Mouse (Mus musculus): ENCODE measurements at regions not wholly inside any gene's neighbourhood (a gene's known extent, or its start where the extent isn't known, plus 50 kb on each side); places are given as distances from the start of the nearest gene placed in this dataset.

DNA sequence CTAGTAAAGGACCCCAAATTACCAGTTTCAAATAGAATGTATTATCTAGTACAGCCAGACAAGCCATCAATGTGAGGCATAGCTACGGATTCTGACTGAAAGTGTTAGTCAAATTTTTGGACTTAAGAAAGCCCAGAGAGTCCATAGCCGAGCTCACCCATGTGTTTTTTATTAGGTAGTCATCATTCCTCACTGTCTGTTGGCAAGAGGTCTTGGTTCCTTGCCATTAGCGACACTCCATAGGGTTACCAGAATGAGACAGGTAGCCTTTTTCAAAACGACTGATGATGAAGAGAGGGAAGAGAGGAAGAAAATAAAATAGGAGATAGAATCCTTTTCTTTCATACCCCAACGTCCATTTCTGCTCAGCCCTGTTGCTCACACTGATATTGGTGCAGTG is 83.8 kb upstream of the Mark1 start:
- Histone ChIP-seq H3K9ac (ENCODE audit: low read length) (no peak overlapping the region), H3K4me2 (ENCODE audit: low read length) (no peak overlapping the region), H3K36me3 (ENCODE audit: control insufficient read depth, insufficient read depth, low read length) (no peaks in the 10 kb centered on the region), H3K27ac (replicated peaks in 1 of 2; ENCODE audit: control insufficient read depth in 1 of 2, insufficient read depth in 1 of 2, low read depth in 2 of 2, low read length in 2 of 2) (no peak overlapping the region), H3K4me3 (ENCODE audit: control insufficient read depth in 1 of 2, insufficient read depth in 1 of 2, low read depth in 1 of 2, low read length in 2 of 2) (no peak overlapping the region), H3K4me1 (ENCODE audit: control insufficient read depth in 2 of 2, insufficient read depth in 2 of 2, low read length in 2 of 2) (no peaks in the 10 kb centered on the region), H3K27me3 (ENCODE audit: control insufficient read depth, insufficient read depth, low read length) (no peaks in the 10 kb centered on the region), H3K9me3 (ENCODE audit: control insufficient read depth, low read length) (peaks cover 6% of the 10 kb centered on the region; the same call in 1 of the 2 replicates)
- no peak for ATAC-seq (ENCODE audit: insufficient number of reproducible peaks, insufficient read depth, low FRiP score, low read depth)
- WGBS = 68% methylated on average over 5 of the region's 5 CpGs

DNA sequence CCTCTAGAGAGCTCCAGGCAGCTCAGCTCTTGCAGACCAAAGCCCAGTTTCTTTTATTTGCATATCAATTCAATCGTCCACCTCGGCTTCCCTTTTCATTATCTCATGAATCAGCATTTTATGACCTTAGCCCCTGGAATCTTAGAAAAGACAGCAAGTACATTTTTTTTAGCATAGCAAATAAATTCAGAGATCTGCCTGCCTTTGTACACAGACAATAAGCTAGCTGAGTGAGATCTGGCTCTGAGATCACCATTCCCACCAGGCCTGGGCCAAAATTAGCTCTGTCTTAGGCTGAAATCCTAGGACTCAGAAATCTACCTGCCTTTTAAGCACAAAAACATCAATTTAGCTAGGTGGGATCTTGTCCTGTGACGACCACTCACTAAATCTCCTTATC is 80.7 kb upstream of the Mark1 start:
- Histone ChIP-seq H3K9ac (ENCODE audit: low read length) (no peak overlapping the region), H3K27me3 (ENCODE audit: control insufficient read depth, insufficient read depth, low read length) (no peaks in the 10 kb centered on the region), H3K27ac (replicated peaks in 1 of 2; ENCODE audit: control insufficient read depth in 1 of 2, insufficient read depth in 1 of 2, low read depth in 2 of 2, low read length in 2 of 2) (no peak overlapping the region), H3K4me1 (ENCODE audit: control insufficient read depth in 2 of 2, insufficient read depth in 2 of 2, low read length in 2 of 2) (no peaks in the 10 kb centered on the region), H3K36me3 (ENCODE audit: control insufficient read depth, insufficient read depth, low read length) (no peaks in the 10 kb centered on the region), H3K9me3 (ENCODE audit: control insufficient read depth, low read length) (0 out of 2 replicates have a peak, but pooled peaks cover 5% of the 10 kb centered on the region), H3K4me3 (ENCODE audit: control insufficient read depth in 1 of 2, insufficient read depth in 1 of 2, low read depth in 1 of 2, low read length in 2 of 2) (no peak overlapping the region), H3K4me2 (ENCODE audit: low read length) (no peak overlapping the region)
- ATAC-seq (ENCODE audit: insufficient number of reproducible peaks, insufficient read depth, low FRiP score, low read depth) = no peak
- WGBS = 53% methylated on average over 3 of the region's 3 CpGs

DNA sequence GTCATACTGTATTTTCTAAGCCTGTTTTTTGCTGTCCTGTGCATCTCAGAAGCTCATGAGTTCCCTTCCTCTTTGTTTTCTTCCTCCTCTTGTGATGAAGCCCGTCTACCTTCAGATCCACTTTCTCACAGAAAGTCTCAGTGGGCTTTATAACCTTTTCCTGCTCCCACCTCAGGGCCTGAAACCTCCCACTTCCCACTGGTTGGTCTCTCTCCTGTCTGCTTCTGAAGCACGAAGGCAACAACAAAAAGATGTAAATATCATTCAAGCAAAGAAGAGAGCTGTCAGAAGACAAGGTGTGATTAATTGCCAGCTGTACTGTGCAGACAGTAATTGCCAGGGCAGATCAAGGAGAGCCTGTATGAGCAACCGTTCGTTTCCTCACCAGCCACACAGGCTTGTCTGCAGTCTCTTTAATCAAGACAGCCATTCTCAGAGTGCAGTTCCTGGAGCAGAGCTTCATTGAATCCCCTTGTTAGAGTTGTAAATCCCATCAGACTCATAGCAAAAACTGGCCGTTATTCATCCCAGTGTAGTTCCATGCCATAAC is 80.0 kb upstream of the Mark1 start:
- Histone ChIP-seq H3K4me3 (ENCODE audit: control insufficient read depth in 1 of 2, insufficient read depth in 1 of 2, low read depth in 1 of 2, low read length in 2 of 2) (no peak overlapping the region), H3K27ac (replicated peaks in 1 of 2; ENCODE audit: control insufficient read depth in 1 of 2, insufficient read depth in 1 of 2, low read depth in 2 of 2, low read length in 2 of 2) (no peak overlapping the region), H3K9me3 (ENCODE audit: control insufficient read depth, low read length) (0 out of 2 replicates have a peak, but pooled peaks cover 5% of the 10 kb centered on the region), H3K9ac (ENCODE audit: low read length) (no peak overlapping the region), H3K36me3 (ENCODE audit: control insufficient read depth, insufficient read depth, low read length) (no peaks in the 10 kb centered on the region), H3K4me1 (ENCODE audit: control insufficient read depth in 2 of 2, insufficient read depth in 2 of 2, low read length in 2 of 2) (no peaks in the 10 kb centered on the region), H3K4me2 (ENCODE audit: low read length) (no peak overlapping the region), H3K27me3 (ENCODE audit: control insufficient read depth, insufficient read depth, low read length) (no peaks in the 10 kb centered on the region)
- WGBS = 52% methylated on average over 5 of the region's 5 CpGs
- no peak for ATAC-seq (ENCODE audit: insufficient number of reproducible peaks, insufficient read depth, low FRiP score, low read depth)

DNA sequence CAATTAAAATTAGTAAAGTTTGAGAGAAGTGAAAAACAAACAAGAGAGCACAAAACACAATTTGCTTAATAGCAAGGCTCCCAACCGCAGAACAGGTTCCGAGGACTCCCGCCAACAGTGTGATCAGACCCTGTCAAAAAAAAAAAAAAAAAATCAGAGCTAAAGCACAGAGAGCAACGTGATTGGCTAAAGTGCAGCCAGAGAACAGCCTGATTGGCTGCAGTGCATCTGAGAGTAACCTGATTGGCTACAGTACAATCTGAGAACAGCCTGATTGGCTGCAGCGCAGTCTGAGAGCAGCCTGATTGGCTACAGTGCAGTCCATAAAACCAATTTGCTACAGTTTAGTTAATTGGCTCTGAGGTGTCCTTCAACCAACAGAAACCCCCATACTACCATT is 74.6 kb upstream of the Mark1 start:
- no peak for ATAC-seq (ENCODE audit: insufficient number of reproducible peaks, insufficient read depth, low FRiP score, low read depth)
- H3K27me3 ChIP-seq (ENCODE audit: control insufficient read depth, insufficient read depth, low read length) = no peaks in the 10 kb centered on the region
- no peak overlapping the region for H3K27ac ChIP-seq (replicated peaks in 1 of 2; ENCODE audit: control insufficient read depth in 1 of 2, insufficient read depth in 1 of 2, low read depth in 2 of 2, low read length in 2 of 2)
- no peaks in the 10 kb centered on the region for H3K36me3 ChIP-seq (ENCODE audit: control insufficient read depth, insufficient read depth, low read length)
- H3K9ac ChIP-seq (ENCODE audit: low read length) = no peak overlapping the region
- 0 out of 2 replicates have a peak, but pooled peaks cover 5% of the 10 kb centered on the region for H3K9me3 ChIP-seq (ENCODE audit: control insufficient read depth, low read length)
- 83% methylated on average over 5 of the region's 5 CpGs for WGBS
- no peak overlapping the region for H3K4me2 ChIP-seq (ENCODE audit: low read length)
- no peak overlapping the region for H3K4me3 ChIP-seq (ENCODE audit: control insufficient read depth in 1 of 2, insufficient read depth in 1 of 2, low read depth in 1 of 2, low read length in 2 of 2)
- 0 out of 4 replicates have a peak, but pooled peaks cover 0 to 3% of the 10 kb centered on the region in 2 experiments for H3K4me1 ChIP-seq (ENCODE audit: control insufficient read depth in 2 of 2, insufficient read depth in 2 of 2, low read length in 2 of 2)

DNA sequence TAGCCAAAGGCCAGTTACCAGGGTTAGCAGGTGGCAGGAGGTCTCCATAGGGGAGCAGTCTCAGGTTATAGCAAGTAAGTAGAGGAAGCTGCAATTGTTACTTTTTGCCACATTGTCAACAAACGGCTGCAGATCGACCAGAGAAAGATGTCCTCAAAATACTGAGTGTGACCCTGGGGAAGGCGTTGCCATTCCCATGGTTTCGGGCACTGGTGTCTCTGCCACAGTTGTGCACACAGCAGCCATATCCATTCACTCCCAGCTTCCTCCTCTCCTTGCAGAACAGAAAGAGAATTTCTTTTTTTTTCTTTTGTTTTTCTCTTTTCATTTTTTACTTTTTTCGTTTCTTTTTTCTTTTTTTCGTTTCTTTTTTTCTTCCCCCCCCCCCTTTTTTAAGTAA is 73.4 kb upstream of the Mark1 start:
- H3K27me3 ChIP-seq (ENCODE audit: control insufficient read depth, insufficient read depth, low read length) = no peaks in the 10 kb centered on the region
- no peak overlapping the region for H3K4me3 ChIP-seq (ENCODE audit: control insufficient read depth in 1 of 2, insufficient read depth in 1 of 2, low read depth in 1 of 2, low read length in 2 of 2)
- H3K9me3 ChIP-seq (ENCODE audit: control insufficient read depth, low read length) = 0 out of 2 replicates have a peak, but pooled peaks cover 5% of the 10 kb centered on the region
- no peak for ATAC-seq (ENCODE audit: insufficient number of reproducible peaks, insufficient read depth, low FRiP score, low read depth)
- H3K9ac ChIP-seq (ENCODE audit: low read length) = no peak overlapping the region
- no peak overlapping the region for H3K27ac ChIP-seq (replicated peaks in 1 of 2; ENCODE audit: control insufficient read depth in 1 of 2, insufficient read depth in 1 of 2, low read depth in 2 of 2, low read length in 2 of 2)
- peaks cover under 1 to 4% of the 10 kb centered on the region in 2 experiments; a peak in 2 of 4 replicates for H3K4me1 ChIP-seq (ENCODE audit: control insufficient read depth in 2 of 2, insufficient read depth in 2 of 2, low read length in 2 of 2)
- H3K36me3 ChIP-seq (ENCODE audit: control insufficient read depth, insufficient read depth, low read length) = no peaks in the 10 kb centered on the region
- WGBS = 78% methylated on average over 6 of the region's 6 CpGs
- no peak overlapping the region for H3K4me2 ChIP-seq (ENCODE audit: low read length)

DNA sequence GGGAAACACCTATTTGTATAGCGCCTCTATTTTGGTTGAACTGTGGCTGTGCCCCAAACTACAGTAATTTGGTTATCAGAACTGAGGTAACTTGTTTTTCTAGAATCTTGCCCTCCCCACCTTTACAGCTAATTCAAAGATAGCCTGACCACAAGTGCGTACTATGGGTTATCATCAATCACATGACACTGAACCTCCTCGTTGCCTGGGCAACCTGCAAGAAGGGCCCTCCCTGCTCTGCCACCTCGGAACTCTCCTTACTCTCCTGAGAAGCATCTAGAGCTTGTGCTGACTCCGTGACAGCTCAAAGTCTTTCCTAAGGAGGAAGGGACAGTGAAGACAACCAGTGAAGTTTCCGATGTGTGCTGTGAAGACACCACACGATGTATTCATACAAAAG is 72.2 kb upstream of the Mark1 start:
- H3K4me2 ChIP-seq (ENCODE audit: low read length) = no peak overlapping the region
- 47% methylated on average over 7 of the region's 7 CpGs for WGBS
- H3K9me3 ChIP-seq (ENCODE audit: control insufficient read depth, low read length) = no peaks in the 10 kb centered on the region
- H3K36me3 ChIP-seq (ENCODE audit: control insufficient read depth, insufficient read depth, low read length) = no peaks in the 10 kb centered on the region
- no peak overlapping the region for H3K27ac ChIP-seq (replicated peaks in 1 of 2; ENCODE audit: control insufficient read depth in 1 of 2, insufficient read depth in 1 of 2, low read depth in 2 of 2, low read length in 2 of 2)
- peaks cover 6 to 7% of the 10 kb centered on the region in 2 experiments; a peak in 2 of 4 replicates for H3K4me1 ChIP-seq (ENCODE audit: control insufficient read depth in 2 of 2, insufficient read depth in 2 of 2, low read length in 2 of 2)
- no peaks in the 10 kb centered on the region for H3K27me3 ChIP-seq (ENCODE audit: control insufficient read depth, insufficient read depth, low read length)
- no peak overlapping the region for H3K9ac ChIP-seq (ENCODE audit: low read length)
- H3K4me3 ChIP-seq (ENCODE audit: control insufficient read depth in 1 of 2, insufficient read depth in 1 of 2, low read depth in 1 of 2, low read length in 2 of 2) = no peak overlapping the region
- no peak for ATAC-seq (ENCODE audit: insufficient number of reproducible peaks, insufficient read depth, low FRiP score, low read depth)

DNA sequence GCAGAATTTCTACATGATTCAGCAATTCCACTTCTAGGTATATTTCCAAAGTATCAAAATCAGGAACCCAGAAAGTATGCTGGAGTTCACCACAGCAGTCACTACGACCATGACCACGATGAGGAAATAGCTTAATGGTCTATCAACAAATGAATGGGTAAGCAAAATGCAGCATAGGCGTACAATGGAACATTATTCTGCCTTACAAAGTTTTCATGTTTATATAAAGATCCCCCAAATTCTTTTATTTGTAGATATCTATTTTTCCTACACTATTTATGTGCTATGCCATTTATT is 71.4 kb upstream of the Mark1 start:
- no peak overlapping the region for H3K4me3 ChIP-seq (ENCODE audit: control insufficient read depth in 1 of 2, insufficient read depth in 1 of 2, low read depth in 1 of 2, low read length in 2 of 2)
- no peak for ATAC-seq (ENCODE audit: insufficient number of reproducible peaks, insufficient read depth, low FRiP score, low read depth)
- no peak overlapping the region for H3K4me2 ChIP-seq (ENCODE audit: low read length)
- no peaks in the 10 kb centered on the region for H3K27me3 ChIP-seq (ENCODE audit: control insufficient read depth, insufficient read depth, low read length)
- no peaks in the 10 kb centered on the region for H3K36me3 ChIP-seq (ENCODE audit: control insufficient read depth, insufficient read depth, low read length)
- H3K9me3 ChIP-seq (ENCODE audit: control insufficient read depth, low read length) = no peaks in the 10 kb centered on the region
- H3K27ac ChIP-seq (replicated peaks in 1 of 2; ENCODE audit: control insufficient read depth in 1 of 2, insufficient read depth in 1 of 2, low read depth in 2 of 2, low read length in 2 of 2) = no peak overlapping the region
- H3K9ac ChIP-seq (ENCODE audit: low read length) = no peak overlapping the region
- peaks cover 6 to 7% of the 10 kb centered on the region in 2 experiments; a peak in 2 of 4 replicates for H3K4me1 ChIP-seq (ENCODE audit: control insufficient read depth in 2 of 2, insufficient read depth in 2 of 2, low read length in 2 of 2)
- 85% methylated on average over 3 of the region's 3 CpGs for WGBS
